Mouse (Mus musculus) kidney, embryonic 16.5 days (tissue): ENCODE data around the gene Nr0b2. TPM values are rescaled to one million over a fixed set of nuclear protein-coding genes. Genes with fewer than 3 reads are reported as not detected.
"Not testable (repeated sequence)": the region's sequence is repeated elsewhere in the genome, so short reads cannot be mapped to it uniquely, and the experiment has no call there.

Source experiments
- ATAC-seq: fragments of 200-750 bp; cut with Nextera tagmentation; 2 replicates; pipeline ENCODE4 v1.8.0; 2017; ENCODE audit warnings: moderate TSS enrichment; ENCODE audit not compliant: low FRiP score, low TSS enrichment
- H3K27ac ChIP-seq: fragments of 300-500 bp; sonication (generic); 2 replicates; pipeline ENCODE4 v1.5.1; 2014; ENCODE audit warnings: low read length
- H3K27me3 ChIP-seq: fragments of 300-500 bp; sonication (generic); 2 replicates; pipeline ENCODE4 v1.6.1; 2014; ENCODE audit warnings: low read length, control low read depth, mixed read lengths; ENCODE audit not compliant: insufficient read depth
- H3K36me3 ChIP-seq: fragments of 300-500 bp; sonication (generic); 2 replicates; pipeline ENCODE4 v1.6.1; 2014; ENCODE audit warnings: low read length, control low read depth, mixed read lengths; ENCODE audit not compliant: insufficient read depth
- H3K4me1 ChIP-seq: fragments of 300-500 bp; sonication (generic); 2 replicates; pipeline ENCODE4 v1.6.1; 2014; ENCODE audit warnings: low read length, control low read depth, mixed read lengths; ENCODE audit not compliant: insufficient read depth
- H3K4me2 ChIP-seq: fragments of 300-500 bp; sonication (generic); replicated peaks from 2 replicates; pipeline ENCODE4 v1.6.1; 2014; ENCODE audit warnings: low read depth, low read length
- H3K4me3 ChIP-seq: fragments of 300-500 bp; sonication (generic); 2 replicates; pipeline ENCODE4 v1.5.1; 2014; ENCODE audit warnings: mild to moderate bottlenecking, low read length
- H3K9ac ChIP-seq: fragments of 300-500 bp; sonication (generic); replicated peaks from 2 replicates; pipeline ENCODE4 v1.6.1; 2014; ENCODE audit warnings: low read length
- H3K9me3 ChIP-seq: fragments of 300-500 bp; sonication (generic); 2 replicates; pipeline ENCODE4 v1.6.1; 2016; ENCODE audit warnings: low read length, control low read depth
- WGBS: fragments of 180-500 bp; shearing (Covaris S2); extraction: QIAGEN DNeasy Blood & Tissue Kit; methylation state at CpG from one replicate; pipeline ENCODE4 v1.1.7; 2014; 5-methylcytosine and 5-hydroxymethylcytosine counted together
- polyA plus RNA-seq: library from polyadenylated mRNA; unstranded; fragments of >200 nt; fragmentation: Nextera tagmentation; extraction: Ambion mirVana; gene quantifications from 2 replicates; pipeline ENCODE4 v1.2.1, GENCODE M21; 2015

Gene Nr0b2
- 0.57 and 0.97 TPM in 2 replicates for polyA plus RNA-seq

- H3K4me3 ChIP-seq = no peak within 1 kb of the TSS
- no peak within 1 kb of the TSS for H3K9ac ChIP-seq
- 0 out of 2 replicates have a peak, but pooled peaks cover 3% of the 10 kb centered on the region for H3K27me3 ChIP-seq
- WGBS = 66% methylated on average over 10 of the region's 10 CpGs
- no peaks in the 10 kb centered on the region for H3K4me1 ChIP-seq
- H3K27ac ChIP-seq = no peak within 1 kb of the TSS
- no peaks in the 10 kb centered on the region for H3K36me3 ChIP-seq
- no peak within 1 kb of the TSS for H3K4me2 ChIP-seq
- no peaks in the 10 kb centered on the region for H3K9me3 ChIP-seq
- ATAC-seq = no peak
Observed at GRCm38 (mm10) chr4:133552768-133553447, at the start of gene Nr0b2. Gene Nr0b2 (plus strand): TSS chr4:133553376.

DNA sequence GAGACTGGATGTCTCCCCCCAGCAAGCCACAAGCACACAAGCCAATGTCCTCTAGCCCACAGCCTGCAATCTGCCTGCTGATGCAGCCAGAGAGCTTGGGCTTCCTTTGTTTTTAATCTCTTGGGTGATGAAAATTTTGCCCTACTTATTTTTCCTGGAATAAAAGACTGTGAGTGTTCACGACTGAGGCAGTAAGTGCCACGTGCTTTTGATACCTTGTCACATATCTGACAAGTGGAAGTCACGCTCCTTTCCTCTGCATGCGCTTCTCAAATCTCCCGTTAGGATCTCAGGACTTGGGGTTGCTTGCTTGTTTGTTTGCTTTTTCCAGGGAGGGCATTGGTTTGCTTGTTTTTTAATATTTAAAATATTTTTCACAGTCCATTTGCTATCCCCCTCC is 48.9 kb upstream of the Nr0b2 start:
- H3K27me3 ChIP-seq = peaks cover 43% of the 10 kb centered on the region
- WGBS = 44% methylated on average over 5 of the region's 5 CpGs
- H3K4me1 ChIP-seq = no peaks in the 10 kb centered on the region
- H3K27ac ChIP-seq = no peak overlapping the region
- no peak overlapping the region for H3K4me3 ChIP-seq
- no peak overlapping the region for H3K4me2 ChIP-seq
- no peak overlapping the region for H3K9ac ChIP-seq
- H3K36me3 ChIP-seq = no peaks in the 10 kb centered on the region
- no peaks in the 10 kb centered on the region for H3K9me3 ChIP-seq
- ATAC-seq = no peak

DNA sequence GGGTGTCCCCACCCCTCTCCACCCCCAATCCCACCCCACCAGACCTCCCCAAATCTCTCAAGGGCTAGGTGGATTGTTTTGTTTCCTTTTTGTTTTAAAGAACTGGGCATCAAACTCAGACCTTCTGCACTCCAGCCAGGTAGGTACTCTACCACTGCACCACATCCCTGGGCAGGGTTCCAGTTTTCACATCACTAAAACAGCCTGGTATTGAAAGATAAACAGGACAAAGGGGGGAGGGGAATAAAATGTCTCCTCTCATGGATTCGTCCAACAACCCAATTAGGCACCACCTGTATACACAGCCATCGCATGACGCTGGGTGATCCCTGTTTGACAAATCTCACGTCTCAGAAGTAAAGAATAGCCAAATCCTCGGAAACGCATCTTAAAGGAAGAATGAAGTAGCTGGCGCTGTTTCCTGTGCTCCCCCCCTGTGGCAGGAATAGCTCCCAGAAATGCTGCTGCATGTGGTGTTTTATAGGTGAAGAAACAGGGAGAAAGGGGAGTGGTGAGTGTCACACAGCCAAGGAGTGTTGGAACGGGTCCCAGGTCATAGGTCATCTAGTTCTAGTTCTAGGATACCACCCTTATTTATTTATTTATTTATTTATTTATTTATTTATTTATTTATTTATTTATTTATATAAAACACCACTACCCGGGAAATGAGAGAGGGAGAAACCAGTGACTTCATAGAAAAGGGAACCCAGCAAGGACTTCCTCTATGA is 48.3 kb upstream of the Nr0b2 start:
- peaks cover 37% of the 10 kb centered on the region for H3K27me3 ChIP-seq
- 56% methylated on average over 9 of the region's 9 CpGs for WGBS
- H3K9me3 ChIP-seq = no peaks in the 10 kb centered on the region
- H3K4me3 ChIP-seq = no peak overlapping the region
- no peaks in the 10 kb centered on the region for H3K4me1 ChIP-seq
- H3K9ac ChIP-seq = no peak overlapping the region
- no peaks in the 10 kb centered on the region for H3K36me3 ChIP-seq
- no peak overlapping the region for H3K27ac ChIP-seq
- H3K4me2 ChIP-seq = no peak overlapping the region
- no peak for ATAC-seq

- Histone ChIP-seq H3K4me2 (no peak overlapping the region), H3K9ac (no peak overlapping the region), H3K27me3 (peaks cover 21% of the 10 kb centered on the region), H3K36me3 (no peaks in the 10 kb centered on the region), H3K4me1 (no peaks in the 10 kb centered on the region), H3K9me3 (no peaks in the 10 kb centered on the region), H3K27ac (no peak overlapping the region), H3K4me3 (no peak overlapping the region)
- 71% methylated on average over 5 of the region's 5 CpGs for WGBS
- no peak for ATAC-seq
Observed at GRCm38 (mm10) chr4:133506573-133506972, 46.6 kb upstream of the Nr0b2 start.

- 79% methylated on average over 7 of the region's 7 CpGs for WGBS
- ATAC-seq = no peak
Observed at GRCm38 (mm10) chr4:133508990-133509389, 44.2 kb upstream of the Nr0b2 start.

DNA sequence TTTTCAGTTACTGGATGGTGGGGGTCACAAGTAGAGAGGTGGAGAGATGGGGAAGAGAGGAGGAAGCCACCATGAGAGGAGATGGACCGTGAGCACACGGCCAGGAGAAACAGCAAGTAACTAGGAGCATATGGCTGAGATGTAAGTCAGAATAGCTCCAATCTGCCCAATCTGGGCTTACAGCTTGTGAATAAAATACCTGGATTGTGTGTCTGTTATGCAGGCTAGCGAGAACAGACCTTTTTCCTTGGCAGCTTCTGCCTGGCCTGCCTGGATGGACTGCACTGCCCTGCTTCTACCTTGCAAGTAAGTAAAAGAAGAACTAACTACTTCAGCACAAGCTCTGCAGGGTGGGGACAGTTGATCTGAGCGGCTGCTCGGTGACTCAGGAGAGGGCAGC is 42.1 kb upstream of the Nr0b2 start:
- peaks cover 6% of the 10 kb centered on the region for H3K27me3 ChIP-seq
- no peaks in the 10 kb centered on the region for H3K36me3 ChIP-seq
- 77% methylated on average over 5 of the region's 5 CpGs for WGBS
- H3K4me2 ChIP-seq = no peak overlapping the region
- ATAC-seq = no peak
- H3K4me3 ChIP-seq = no peak overlapping the region
- H3K9me3 ChIP-seq = no peaks in the 10 kb centered on the region
- H3K27ac ChIP-seq = no peak overlapping the region
- no peaks in the 10 kb centered on the region for H3K4me1 ChIP-seq
- no peak overlapping the region for H3K9ac ChIP-seq

More at GRCm38 (mm10) chr4:133508990-133509389, 44.2 kb upstream of the Nr0b2 start:
- no peak overlapping the region for H3K4me3 ChIP-seq
- H3K27ac ChIP-seq = no peak overlapping the region
- H3K27me3 ChIP-seq = peaks cover 13% of the 10 kb centered on the region
- H3K4me2 ChIP-seq = no peak overlapping the region
- no peaks in the 10 kb centered on the region for H3K4me1 ChIP-seq
- no peaks in the 10 kb centered on the region for H3K36me3 ChIP-seq
- no peaks in the 10 kb centered on the region for H3K9me3 ChIP-seq
- H3K9ac ChIP-seq = no peak overlapping the region

DNA sequence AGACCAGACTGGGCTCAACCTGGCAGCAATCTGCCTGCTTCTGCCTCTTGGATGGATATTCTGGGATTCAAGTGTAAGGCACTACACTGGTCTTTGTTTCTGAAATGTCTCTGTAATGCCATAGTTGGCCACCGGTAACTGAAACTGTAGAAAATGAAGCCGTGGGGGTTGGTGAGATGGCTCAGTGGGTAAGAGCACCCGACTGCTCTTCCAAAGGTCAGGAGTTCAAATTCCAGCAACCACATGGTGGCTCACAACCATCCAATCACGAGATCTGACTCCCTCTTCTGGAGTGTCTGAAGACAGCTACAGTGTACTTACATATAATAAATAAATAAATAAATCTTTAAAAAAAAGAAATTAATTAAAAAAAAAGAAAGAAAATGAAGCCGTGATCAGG is 40.7 kb upstream of the Nr0b2 start:
- H3K4me2 ChIP-seq, H3K27ac ChIP-seq, H3K4me1 ChIP-seq, H3K27me3 ChIP-seq, H3K9ac ChIP-seq, ATAC-seq, H3K36me3 ChIP-seq, H3K4me3 ChIP-seq, H3K9me3 ChIP-seq: not testable (repeated sequence)
- WGBS = 40% methylated on average over 4 of the region's 5 CpGs

DNA sequence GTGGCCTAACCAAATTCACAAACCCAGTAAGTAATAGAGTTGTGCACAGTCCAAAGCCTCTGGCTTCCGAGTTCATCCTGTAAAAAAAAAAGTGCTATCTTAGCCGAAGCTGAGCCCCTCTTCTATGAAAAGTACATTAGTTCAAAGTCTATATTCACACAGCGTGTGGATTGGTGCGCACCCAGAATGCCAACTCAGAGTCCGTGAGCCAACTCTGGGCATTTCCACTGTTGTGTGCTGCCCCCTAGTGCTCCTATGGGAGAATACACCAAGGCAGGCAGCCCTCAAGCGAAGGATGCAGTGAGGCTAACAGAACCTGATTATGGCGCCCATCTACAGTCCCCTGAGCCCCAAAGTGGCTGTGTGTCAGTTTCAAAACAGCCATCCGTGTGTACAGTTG is 40.2 kb upstream of the Nr0b2 start:
- Histone ChIP-seq H3K9ac (no peak overlapping the region), H3K27me3 (peaks cover 4% of the 10 kb centered on the region; the same call in 1 of the 2 replicates), H3K27ac (no peak overlapping the region), H3K4me3 (no peak overlapping the region), H3K4me1 (no peaks in the 10 kb centered on the region), H3K9me3 (no peaks in the 10 kb centered on the region), H3K4me2 (no peak overlapping the region), H3K36me3 (no peaks in the 10 kb centered on the region)
- peak; percentile 49; the same call in 1 of the 2 replicates for ATAC-seq
- 11% methylated on average over 8 of the region's 8 CpGs for WGBS

- peak within 1 kb of the TSS; percentile 57 for H3K4me2 ChIP-seq
- H3K9ac ChIP-seq = peak within 1 kb of the TSS; percentile 78
- peak within 1 kb of the TSS; percentile 59 for H3K27ac ChIP-seq
- H3K27me3 ChIP-seq = peaks cover 29% of the 10 kb centered on the region
- peak within 1 kb of the TSS; percentile 59 for H3K4me3 ChIP-seq
- ATAC-seq = peak; percentile 91
- no peaks in the 10 kb centered on the region for H3K9me3 ChIP-seq
- H3K36me3 ChIP-seq = no peaks in the 10 kb centered on the region
- 2% methylated on average over 62 of the region's 69 CpGs for WGBS
- peaks cover 4% of the 10 kb centered on the region; the same call in 1 of the 2 replicates for H3K4me1 ChIP-seq
Observed at GRCm38 (mm10) chr4:133518601-133519368, 34.4 kb upstream of the Nr0b2 start, which contains the start of gene Kdf1. Gene Kdf1 (plus strand): TSS chr4:133518963.
